Mouse (Mus musculus) natural killer cell, adult 2 months (primary cell): ENCODE data around the gene Trabd.

Source experiments
- DNase-seq, 2 experiments: peaks; one replicate each; pipeline ENCODE4 v3.0.0; 2022; ENCODE audit warnings: low spot score in 2 of 2

Gene Trabd

DNA sequence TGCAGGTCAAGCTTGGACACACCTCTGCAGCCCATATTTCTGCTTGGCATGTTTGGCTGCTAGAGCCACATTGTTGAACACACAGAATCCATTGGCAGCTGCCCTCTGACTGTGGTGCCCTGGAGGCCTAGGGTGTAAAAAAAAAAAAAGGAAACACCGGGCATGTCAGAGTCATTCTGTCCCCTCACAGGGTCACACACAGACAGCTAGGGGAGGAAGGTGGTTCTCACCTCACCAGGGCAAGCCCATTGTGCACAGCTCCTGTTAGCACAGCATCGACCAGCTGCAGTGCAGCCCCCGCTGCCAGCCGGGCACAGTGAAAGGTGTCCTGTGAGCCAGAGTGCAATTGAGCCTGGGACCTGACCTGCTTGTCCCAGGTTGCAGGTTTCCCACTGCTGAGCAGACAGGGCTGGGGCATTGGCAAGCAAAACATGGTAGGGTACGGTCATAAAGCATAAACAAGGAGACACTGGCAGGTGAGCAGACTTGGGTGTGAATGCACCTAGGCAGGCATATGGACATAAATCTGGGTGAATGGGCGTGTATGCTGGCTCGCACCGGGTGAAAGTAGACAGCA lies 52.5 kb downstream of the Trabd start:
- no peak for DNase-seq

DNA sequence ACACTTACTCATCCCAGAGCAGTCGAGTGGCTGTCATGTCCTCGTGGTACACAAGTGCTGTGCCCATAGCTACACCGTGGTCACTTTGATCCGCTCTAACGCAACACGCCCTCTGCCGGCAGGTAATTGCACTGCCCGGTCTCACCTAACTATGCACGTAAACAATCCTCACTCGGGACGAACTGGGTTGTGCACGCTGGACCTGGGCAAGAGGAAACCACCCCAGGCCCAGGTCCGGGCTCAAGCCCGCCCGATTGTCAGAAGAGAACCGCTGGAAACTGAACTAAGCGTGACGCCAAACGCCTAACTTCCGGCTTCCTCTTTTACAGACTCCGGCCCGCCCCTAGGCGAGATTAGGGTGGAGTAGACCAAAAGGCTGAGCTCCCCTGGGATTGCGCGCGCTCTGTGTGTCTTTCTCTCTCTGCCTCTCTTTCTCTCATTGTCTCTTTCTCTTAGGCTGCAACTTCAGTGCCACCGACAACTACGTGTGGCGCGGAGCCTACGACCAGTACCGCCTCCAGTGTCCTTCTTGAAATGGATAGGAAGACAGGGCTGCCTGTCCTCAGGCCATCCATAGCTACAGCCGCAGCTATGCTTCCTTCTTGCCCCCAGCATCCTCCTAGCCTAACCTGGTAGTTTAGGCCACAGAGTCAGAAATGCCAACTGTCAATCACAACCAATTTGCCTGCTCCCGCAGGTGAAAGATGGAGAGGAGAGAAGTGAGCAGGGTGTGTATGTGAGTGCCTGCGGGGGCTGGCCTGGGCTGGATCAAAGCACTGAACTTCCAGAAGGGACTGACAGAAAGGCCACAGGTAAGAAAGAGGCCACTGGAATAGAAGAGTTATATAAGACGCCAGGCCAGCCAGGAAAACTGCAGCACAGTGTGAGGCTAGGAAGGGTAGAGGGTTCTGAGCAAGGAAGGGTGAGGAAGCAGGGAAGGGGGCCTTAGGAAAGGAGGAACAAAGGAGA lies 53.7 kb downstream of the Trabd start, which contains the start of gene Hdac10:
TSS of gene Hdac10 (minus strand) at position 319 of the 969 bp plus-strand sequence.
- peak; percentile 85 to 86 for DNase-seq

DNA sequence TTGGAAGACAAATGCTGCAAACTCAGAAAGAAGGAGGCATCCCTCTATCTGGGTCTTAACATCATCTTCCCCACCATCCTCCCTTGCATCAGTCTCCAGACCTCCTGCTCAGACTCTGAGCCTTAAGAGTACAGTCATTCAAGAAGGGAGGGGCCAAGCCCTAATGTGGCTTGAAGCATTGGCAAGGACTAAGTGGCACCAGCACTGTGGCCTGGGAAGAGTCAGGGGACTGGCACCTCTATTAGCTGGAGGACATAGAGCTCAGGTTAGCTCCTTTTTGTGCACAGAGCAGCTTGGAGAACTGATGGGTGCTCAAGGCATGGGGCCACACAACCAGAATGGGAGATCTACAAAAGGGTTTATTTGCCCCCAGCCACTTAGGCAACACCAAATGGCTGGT lies 55.3 kb downstream of the Trabd start:
- DNase-seq: no peak

DNA sequence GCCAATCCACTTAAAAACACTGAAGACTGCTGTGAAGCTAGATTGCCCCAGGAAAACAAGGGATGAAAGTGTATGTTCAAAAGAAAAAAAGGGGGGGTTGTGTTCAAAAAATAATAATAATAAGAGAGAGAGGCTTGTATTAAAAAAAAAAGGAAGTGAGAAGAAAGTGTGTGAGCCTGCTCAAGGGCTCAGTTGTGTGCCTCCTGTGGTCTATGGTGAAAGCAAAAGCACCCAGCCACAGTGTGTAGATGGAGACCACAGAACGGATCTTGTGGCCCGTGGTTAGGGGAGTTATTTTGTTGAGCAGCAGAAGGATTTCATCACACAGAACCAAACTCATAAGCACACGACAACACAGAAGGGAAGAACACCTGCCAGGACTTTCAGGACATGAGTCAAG lies 56.4 kb downstream of the Trabd start:
- peak; percentile 90 for DNase-seq
